9 mouse cellular contexts compared by ENCODE assay signal in the genomic region with DNA sequence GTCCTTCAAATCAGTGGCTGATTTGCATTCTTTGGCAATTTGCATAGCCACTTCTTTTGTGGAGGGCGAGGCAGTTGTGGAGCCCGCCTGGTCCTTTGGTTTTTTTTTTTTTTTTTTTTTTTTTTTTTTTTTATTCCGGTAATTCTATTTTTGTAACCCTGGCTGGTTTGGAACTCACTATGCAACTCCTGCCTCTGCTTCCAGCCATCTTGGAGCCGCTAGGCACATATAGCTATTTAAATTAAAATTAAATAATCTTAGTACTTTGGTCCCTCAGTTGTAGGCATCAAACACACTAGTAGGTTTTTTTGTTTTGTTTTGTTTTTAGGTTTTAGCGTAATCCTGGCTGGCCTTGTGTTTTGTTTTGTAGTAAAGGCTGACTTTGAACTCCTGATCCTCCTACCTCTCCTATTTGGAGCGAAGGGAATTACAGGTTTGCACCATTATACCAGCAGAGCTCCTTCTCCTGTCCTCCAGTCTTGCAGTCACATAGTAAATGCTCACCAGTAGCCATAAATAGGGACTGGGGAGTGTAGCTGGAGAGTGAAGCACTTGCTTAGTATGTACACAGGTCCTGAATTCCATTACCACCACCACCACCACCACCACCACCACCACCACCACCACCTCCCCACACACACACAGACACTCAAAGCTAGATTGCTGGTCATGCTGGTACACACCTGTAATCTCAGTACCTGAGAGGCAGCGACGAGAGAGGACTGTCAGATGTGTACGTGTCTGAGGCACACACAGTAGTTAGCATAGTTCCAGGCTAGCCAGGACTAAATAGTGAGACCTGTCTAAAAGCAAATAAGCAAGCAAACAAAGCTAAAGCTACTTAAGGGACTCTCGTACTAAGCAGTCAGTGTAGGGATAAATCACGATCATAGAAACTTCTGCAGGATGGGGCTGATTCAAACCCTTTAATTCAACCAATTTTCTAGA. TPM values are rescaled to one million over a fixed set of nuclear protein-coding genes. Genes with fewer than 3 reads are reported as not detected.
DNase-seq lines count a peak whose midpoint lies in the region; ATAC-seq and TF ChIP-seq lines count a peak whose summit lies in the region.
"Had no signal": no experiment of that assay in that cellular context is flagged by ENCODE, and none has a peak within 500 bp of the region (broad histone marks: within the 10 kb centered on the region; RNA-seq: fewer than 3 reads in every experiment).

No protein-coding gene starts in this region.

- TF ChIP-seq POLR2A in cortical plate, adult 2 months (IDR thresholded peaks at IDR 0.05; ENCODE audit: extremely low read depth, insufficient read depth, low read length) = no peak

- 45% methylated on average over 11 of the region's 11 CpGs for WGBS in kidney, embryonic 15.5 days
- WGBS in hindbrain, embryonic 16.5 days = 34% methylated on average over 11 of the region's 11 CpGs
- 25% methylated on average over 11 of the region's 11 CpGs for WGBS in midbrain, embryonic 16.5 days

- no peaks in the 10 kb centered on the region for H3K36me3 ChIP-seq in kidney, embryonic 15.5 days
- H3K36me3 ChIP-seq in hindbrain, embryonic 16.5 days (ENCODE audit: control insufficient read depth, insufficient read depth, low read length) = no peaks in the 10 kb centered on the region
- H3K36me3 ChIP-seq in midbrain, embryonic 16.5 days (ENCODE audit: control insufficient read depth, insufficient read depth, low read length) = no peaks in the 10 kb centered on the region

- H3K4me1 ChIP-seq in kidney, embryonic 15.5 days = peaks cover 20% of the 10 kb centered on the region
- no peaks in the 10 kb centered on the region for H3K4me1 ChIP-seq in cortical plate, adult 2 months (ENCODE audit: control insufficient read depth, insufficient read depth, low read length)
- H3K4me1 ChIP-seq in hindbrain, embryonic 16.5 days (ENCODE audit: control insufficient read depth, insufficient read depth, low read depth, low read length) = peaks cover 13% of the 10 kb centered on the region
- peaks cover 14% of the 10 kb centered on the region for H3K4me1 ChIP-seq in midbrain, embryonic 16.5 days (ENCODE audit: control insufficient read depth, insufficient read depth, low read length)

- peaks cover 3% of the 10 kb centered on the region; the same call in 1 of the 2 replicates for H3K9me3 ChIP-seq in kidney, embryonic 15.5 days (replicated peaks)
- H3K9me3 ChIP-seq in hindbrain, embryonic 16.5 days (ENCODE audit: control insufficient read depth, low read length) = no peaks in the 10 kb centered on the region
- H3K9me3 ChIP-seq in midbrain, embryonic 16.5 days (replicated peaks; ENCODE audit: control insufficient read depth, low read length, poor library complexity, severe bottlenecking) = no peaks in the 10 kb centered on the region

- peak overlapping the region; percentile 78 for H3K4me2 ChIP-seq in kidney, embryonic 15.5 days
- peak overlapping the region; percentile 72 for H3K4me2 ChIP-seq in hindbrain, embryonic 16.5 days (ENCODE audit: low read length)
- peak overlapping the region; percentile 68 for H3K4me2 ChIP-seq in midbrain, embryonic 16.5 days (ENCODE audit: low read length)

- H3K9ac ChIP-seq in kidney, embryonic 15.5 days = peak overlapping the region; percentile 52
- H3K9ac ChIP-seq in hindbrain, embryonic 16.5 days (ENCODE audit: low read depth, low read length) = peak overlapping the region; percentile 73
- peak overlapping the region; percentile 68 for H3K9ac ChIP-seq in midbrain, embryonic 16.5 days (ENCODE audit: low read depth, low read length)

- no peak for DNase-seq in kidney, adult 8-10 months
- no peak for DNase-seq in left cerebral cortex, adult 9 months (ENCODE audit: low spot score in 2 of 2)
- no peak for DNase-seq in gastrocnemius, postnatal 4 days (ENCODE audit: low spot score in 2 of 2)
- DNase-seq: right cerebral cortex, postnatal 14 days had no signal

- H3K4me3 ChIP-seq in kidney, embryonic 15.5 days (replicated peaks) = peak overlapping the region; percentile 49
- H3K4me3 ChIP-seq in cortical plate, adult 2 months (ENCODE audit: insufficient read depth, low read length) = peak overlapping the region; percentile 33
- peak overlapping the region; percentile 42 for H3K4me3 ChIP-seq in hindbrain, embryonic 16.5 days (ENCODE audit: low read length)
- peak overlapping the region; percentile 40 for H3K4me3 ChIP-seq in midbrain, embryonic 16.5 days (ENCODE audit: low read depth, low read length)

- H3K27ac ChIP-seq in kidney, embryonic 15.5 days = peak overlapping the region; percentile 82
- no peak overlapping the region for H3K27ac ChIP-seq in cortical plate, adult 2 months (ENCODE audit: insufficient read depth, low read length)
- peak overlapping the region; percentile 81 for H3K27ac ChIP-seq in hindbrain, embryonic 16.5 days (ENCODE audit: low read depth, low read length)
- peak overlapping the region; percentile 85 for H3K27ac ChIP-seq in midbrain, embryonic 16.5 days (ENCODE audit: low read length)

- H3K27me3 ChIP-seq in kidney, embryonic 15.5 days = no peaks in the 10 kb centered on the region
- no peaks in the 10 kb centered on the region for H3K27me3 ChIP-seq in hindbrain, embryonic 16.5 days (replicated peaks; ENCODE audit: control insufficient read depth, insufficient read depth, low read length)
- H3K27me3 ChIP-seq in midbrain, embryonic 16.5 days (ENCODE audit: control insufficient read depth, insufficient read depth, low read depth, low read length) = no peaks in the 10 kb centered on the region

- ATAC-seq in kidney, embryonic 15.5 days (replicated peaks; ENCODE audit: low FRiP score) = no peak
- no peak for ATAC-seq in hindbrain, embryonic 16.5 days
- peak; percentile 43; the same call in 1 of the 2 replicates for ATAC-seq in midbrain, embryonic 16.5 days
- no peak for ATAC-seq in megakaryocyte-erythroid progenitor cell, adult 5-6 weeks (replicated peaks; ENCODE audit: low FRiP score, low TSS enrichment, poor library complexity, severe bottlenecking)

- TF ChIP-seq CTCF in cortical plate, adult 2 months (IDR thresholded peaks at IDR 0.05; ENCODE audit: extremely low read depth, insufficient read depth, low read length) = no peak

RNA-seq across cellular contexts. Expression of gene Cbfa2t2, which starts 9.1 kb away (rescaled TPM):
- polyA plus RNA-seq in kidney, embryonic 15.5 days (2015; fragmentation: Nextera tagmentation; extraction: Ambion mirVana) = 38.8 and 46.0 TPM in 2 replicates
- 30.4 and 32.9 TPM in 2 replicates for polyA plus RNA-seq in cortical plate, adult 2 months (2012; rRNA removed)
- 39.8 and 50.9 TPM in 2 replicates for polyA plus RNA-seq in hindbrain, embryonic 16.5 days (2015; fragmentation: Nextera tagmentation; extraction: Ambion mirVana)
- polyA plus RNA-seq in midbrain, embryonic 16.5 days (2015; fragmentation: Nextera tagmentation; extraction: Ambion mirVana) = 50.2 and 53.1 TPM in 2 replicates
- total RNA-seq in megakaryocyte-erythroid progenitor cell, adult 5-6 weeks (2014; fragmentation: Nextera tagmentation) = 17.0 and 20.8 TPM in 2 replicates
- total RNA-seq in megakaryocyte-erythroid progenitor cell, adult 5-6 weeks (2017) = 10.4 and 18.8 TPM in 2 replicates
- total RNA-seq in gastrocnemius, postnatal 4 days (2021) = 10 to 100 TPM; 37.2 to 38.2 TPM

RNA-seq across cellular contexts. Expression of gene Snta1, which starts 19.3 kb away (rescaled TPM):
- 12.0 and 12.7 TPM in 2 replicates for polyA plus RNA-seq in kidney, embryonic 15.5 days (2015; fragmentation: Nextera tagmentation; extraction: Ambion mirVana)
- 36.2 and 37.7 TPM in 2 replicates for polyA plus RNA-seq in cortical plate, adult 2 months (2012; rRNA removed)
- 14.0 and 15.1 TPM in 2 replicates for polyA plus RNA-seq in hindbrain, embryonic 16.5 days (2015; fragmentation: Nextera tagmentation; extraction: Ambion mirVana)
- polyA plus RNA-seq in midbrain, embryonic 16.5 days (2015; fragmentation: Nextera tagmentation; extraction: Ambion mirVana) = 9.2 and 12.3 TPM in 2 replicates
- 0.27 and 1.5 TPM in 2 replicates for total RNA-seq in megakaryocyte-erythroid progenitor cell, adult 5-6 weeks (2014; fragmentation: Nextera tagmentation)
- total RNA-seq in megakaryocyte-erythroid progenitor cell, adult 5-6 weeks (2017) = 0.76 TPM in 1 of 2 replicates, not detected in the other
- 100 to 1,000 TPM in 1 of 2 experiments, 10 to 100 TPM in 1; 96.6 to 121 TPM for total RNA-seq in gastrocnemius, postnatal 4 days (2021)

RNA-seq across cellular contexts. Expression of gene Cdk5rap1, which starts 54.4 kb away (rescaled TPM):
- 19.0 and 20.4 TPM in 2 replicates for polyA plus RNA-seq in kidney, embryonic 15.5 days (2015; fragmentation: Nextera tagmentation; extraction: Ambion mirVana)
- 14.9 and 17.7 TPM in 2 replicates for polyA plus RNA-seq in cortical plate, adult 2 months (2012; rRNA removed)
- polyA plus RNA-seq in hindbrain, embryonic 16.5 days (2015; fragmentation: Nextera tagmentation; extraction: Ambion mirVana) = 13.4 and 15.9 TPM in 2 replicates
- polyA plus RNA-seq in midbrain, embryonic 16.5 days (2015; fragmentation: Nextera tagmentation; extraction: Ambion mirVana) = 12.2 and 16.3 TPM in 2 replicates
- total RNA-seq in megakaryocyte-erythroid progenitor cell, adult 5-6 weeks (2014; fragmentation: Nextera tagmentation) = 18.8 and 27.3 TPM in 2 replicates
- total RNA-seq in megakaryocyte-erythroid progenitor cell, adult 5-6 weeks (2017) = 22.9 and 27.9 TPM in 2 replicates
- 10 to 100 TPM; 11.6 to 12.1 TPM for total RNA-seq in gastrocnemius, postnatal 4 days (2021)
